Mouse (Mus musculus) cerebral cortex, adult 2 months (tissue): ENCODE data around the gene Lmo7.

Source experiments
- WGBS: fragments of 180-500 bp; shearing (Covaris S2); methylation state at CpG from one replicate; pipeline ENCODE4 v1.1.7; 2018; 5-methylcytosine and 5-hydroxymethylcytosine counted together

Gene Lmo7

GRCm38 (mm10) chr14:101946711-101947516 lies 217.2 kb downstream of the Lmo7 start:
- 23% methylated on average over 21 of the region's 21 CpGs for WGBS

DNA sequence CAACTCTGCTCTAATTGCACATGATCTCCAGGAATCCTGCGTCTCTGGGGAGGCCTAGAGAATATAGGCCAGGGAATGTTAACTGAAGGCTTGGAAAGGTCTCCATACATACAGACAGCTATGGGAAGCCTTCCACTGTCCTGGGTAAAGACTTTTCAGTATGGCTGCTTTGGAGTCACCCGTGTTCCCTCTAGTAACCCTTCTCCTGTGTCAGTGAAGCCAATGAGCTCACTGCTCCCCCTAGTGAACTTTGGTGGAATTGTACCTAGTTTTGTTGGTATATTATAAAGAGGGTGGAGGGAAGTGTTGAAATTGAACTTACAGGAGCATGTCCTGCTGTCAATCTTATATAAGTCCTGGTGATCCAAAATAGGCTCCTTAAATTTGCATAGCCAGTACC lies 219.4 kb downstream of the Lmo7 start:
- WGBS: 45% methylated on average over 2 of the region's 2 CpGs

DNA sequence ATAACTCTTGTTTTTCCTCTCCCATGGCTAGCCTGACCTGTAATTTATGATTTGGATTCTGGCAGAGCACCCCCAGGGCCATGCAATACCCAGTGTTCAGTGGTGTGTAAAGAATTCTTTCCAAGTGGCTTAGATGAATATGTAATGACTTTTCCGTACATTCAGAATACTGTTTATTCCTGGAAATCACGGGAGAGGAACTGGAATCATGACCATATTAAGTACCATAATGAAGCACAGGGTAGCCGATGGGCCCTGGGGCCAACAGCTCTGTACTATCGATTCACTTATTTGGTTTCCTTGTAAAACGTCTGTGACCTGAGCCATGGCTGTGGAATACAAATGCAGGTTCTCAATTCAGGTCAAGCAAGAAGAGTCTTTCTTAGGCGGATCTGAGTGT lies 221.3 kb downstream of the Lmo7 start:
- WGBS: 72% methylated on average over 6 of the region's 6 CpGs

- 79% methylated on average over 9 of the region's 9 CpGs for WGBS
Measured at GRCm38 (mm10) chr14:101953793-101954468, 224.2 kb downstream of the Lmo7 start.

DNA sequence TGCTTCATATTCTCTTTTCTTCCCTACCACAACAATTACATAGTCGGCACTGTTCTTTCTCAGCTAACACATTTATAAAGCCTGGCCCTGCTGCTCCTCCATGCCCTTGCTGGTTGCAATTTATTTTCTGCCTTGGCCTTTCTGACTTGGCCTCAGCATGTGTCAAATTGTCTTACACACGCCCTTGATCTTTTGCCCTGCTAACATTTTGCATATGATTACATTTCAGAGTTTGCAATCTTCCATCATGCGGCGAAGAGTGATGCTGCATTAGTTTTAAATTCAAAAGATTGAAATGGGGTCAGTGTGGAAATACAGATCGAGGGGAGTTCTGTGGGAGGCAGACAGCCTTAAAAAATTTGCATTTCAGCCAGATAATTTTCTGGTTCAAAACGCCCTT lies 234.6 kb downstream of the Lmo7 start:
- 85% methylated on average over 6 of the region's 6 CpGs for WGBS

- 79% methylated on average over 1 of the region's 1 CpGs for WGBS
Measured at GRCm38 (mm10) chr14:101964956-101965355, 235.2 kb downstream of the Lmo7 start.

DNA sequence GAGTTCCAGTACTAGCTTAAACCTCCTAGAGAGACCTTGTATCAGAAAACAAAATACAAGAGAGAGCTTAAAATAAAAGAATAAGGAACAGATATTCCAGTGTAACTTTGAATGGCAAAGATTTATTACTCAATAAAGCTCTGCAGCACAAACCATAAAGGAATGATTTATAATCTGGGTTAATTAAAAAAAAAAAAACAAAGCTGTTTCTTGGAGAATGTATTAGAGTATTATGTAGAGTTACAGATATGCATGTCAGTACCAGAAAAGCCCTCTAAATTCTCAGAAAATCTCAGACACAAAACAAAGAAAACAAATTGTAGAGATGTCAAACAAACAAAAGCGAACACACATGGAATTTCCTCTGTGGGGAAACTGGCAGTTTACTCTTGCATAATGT lies 243.0 kb downstream of the Lmo7 start:
- WGBS: 68% methylated on average over 1 of the region's 1 CpGs

DNA sequence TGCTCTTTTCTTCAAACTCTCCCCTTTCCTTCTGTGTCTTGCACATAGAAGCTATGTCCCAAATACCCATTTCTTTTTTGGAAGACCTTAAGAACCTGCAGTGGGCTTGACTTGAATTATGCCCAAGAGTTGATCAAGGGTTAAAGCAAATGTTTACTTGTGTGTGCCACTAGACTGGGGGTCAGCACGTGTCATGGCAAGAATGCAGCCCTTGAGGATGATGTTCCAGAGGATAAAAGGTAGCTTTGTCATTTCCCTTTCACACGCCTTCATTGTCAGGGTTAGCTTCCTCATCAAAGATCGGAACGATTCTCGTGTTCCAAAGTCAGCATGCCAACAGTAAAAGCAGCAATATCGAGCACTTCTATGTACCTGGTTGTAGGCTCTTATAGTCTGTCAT lies 243.4 kb downstream of the Lmo7 start:
- WGBS: 62% methylated on average over 6 of the region's 6 CpGs

DNA sequence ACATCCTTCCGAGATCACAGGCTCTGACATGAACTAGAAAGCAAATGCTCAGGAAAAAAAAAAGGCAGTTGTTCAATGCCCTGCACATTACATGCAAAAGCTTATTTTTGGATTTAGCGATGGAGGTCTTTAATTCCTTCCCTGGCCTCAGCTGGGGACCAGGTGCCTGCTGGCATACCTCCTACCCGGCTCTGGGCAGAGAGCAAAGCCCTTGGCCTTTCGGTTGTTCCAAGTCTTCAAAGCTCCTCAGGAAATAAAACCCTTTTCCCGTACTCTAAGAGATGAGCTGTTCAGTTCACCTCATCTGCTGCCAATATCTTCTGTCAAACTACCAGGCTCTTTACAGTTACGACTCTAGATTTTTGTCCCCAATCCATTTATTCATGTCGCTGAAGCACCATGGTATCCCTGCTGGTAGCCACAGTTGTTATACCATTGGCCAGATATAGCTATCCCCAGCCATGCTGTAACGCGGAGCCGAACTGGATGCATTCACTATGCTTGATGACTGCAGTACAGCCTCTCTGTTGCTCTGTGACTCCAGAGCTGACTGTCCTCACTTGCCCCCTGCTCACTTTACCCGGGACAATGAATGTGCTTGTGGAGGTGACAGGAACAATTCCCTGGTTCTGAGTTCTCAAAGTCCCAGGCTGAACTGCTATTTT lies 246.4 kb downstream of the Lmo7 start:
- WGBS: 60% methylated on average over 11 of the region's 11 CpGs
